Mouse (Mus musculus) forebrain, embryonic 16.5 days (tissue): ENCODE data around the gene Ptpn7. TPM values are rescaled to one million over a fixed set of nuclear protein-coding genes. Genes with fewer than 3 reads are reported as not detected.

ENCODE experiments used
- ATAC-seq: fragments of 200-750 bp; cut with Nextera tagmentation; 2 replicates; pipeline ENCODE4 v1.8.0; 2017; ENCODE audit warnings: mild to moderate bottlenecking, moderate library complexity
- H3K27ac ChIP-seq: fragments of 300-500 bp; sonication (generic); 2 replicates; pipeline ENCODE4 v1.5.1; 2014; ENCODE audit warnings: low read length, control low read depth
- H3K27me3 ChIP-seq: fragments of 300-500 bp; sonication (generic); replicated peaks from 2 replicates; pipeline ENCODE4 v1.6.1; 2014; ENCODE audit warnings: low read length; ENCODE audit not compliant: control insufficient read depth, insufficient read depth
- H3K36me3 ChIP-seq: fragments of 300-500 bp; sonication (generic); 2 replicates; pipeline ENCODE4 v1.6.1; 2014; ENCODE audit not compliant: control insufficient read depth, insufficient read depth
- H3K4me1 ChIP-seq: fragments of 300-500 bp; sonication (generic); replicated peaks from 2 replicates; pipeline ENCODE4 v1.6.1; 2014; ENCODE audit warnings: low read length; ENCODE audit not compliant: control insufficient read depth, insufficient read depth
- H3K4me2 ChIP-seq: fragments of 300-500 bp; sonication (generic); 2 replicates; pipeline ENCODE4 v1.6.1; 2014; ENCODE audit warnings: mild to moderate bottlenecking, low read length, control low read depth
- H3K4me3 ChIP-seq: fragments of 300-500 bp; sonication (generic); replicated peaks from 2 replicates; pipeline ENCODE4 v1.5.1; 2014; ENCODE audit warnings: mild to moderate bottlenecking, low read length, control low read depth
- H3K9ac ChIP-seq: fragments of 300-500 bp; sonication (generic); replicated peaks from 2 replicates; pipeline ENCODE4 v1.6.1; 2014; ENCODE audit warnings: low read depth, low read length, control low read depth
- H3K9me3 ChIP-seq: fragments of 300-500 bp; sonication (generic); 2 replicates; pipeline ENCODE4 v1.6.1; 2016; ENCODE audit warnings: low read length; ENCODE audit not compliant: control insufficient read depth
- WGBS: fragments of 180-500 bp; shearing (Covaris S2); extraction: QIAGEN DNeasy Blood & Tissue Kit; methylation state at CpG from one replicate; pipeline ENCODE4 v1.1.7; 2014; 5-methylcytosine and 5-hydroxymethylcytosine counted together
- polyA plus RNA-seq: library from polyadenylated mRNA; unstranded; fragments of >200 nt; fragmentation: Nextera tagmentation; extraction: Ambion mirVana; gene quantifications from 2 replicates; pipeline ENCODE4 v1.2.1, GENCODE M21; 2015

The Ptpn7 gene
- polyA plus RNA-seq, 1 experiment from 2014 or later = 0.27 TPM

DNA sequence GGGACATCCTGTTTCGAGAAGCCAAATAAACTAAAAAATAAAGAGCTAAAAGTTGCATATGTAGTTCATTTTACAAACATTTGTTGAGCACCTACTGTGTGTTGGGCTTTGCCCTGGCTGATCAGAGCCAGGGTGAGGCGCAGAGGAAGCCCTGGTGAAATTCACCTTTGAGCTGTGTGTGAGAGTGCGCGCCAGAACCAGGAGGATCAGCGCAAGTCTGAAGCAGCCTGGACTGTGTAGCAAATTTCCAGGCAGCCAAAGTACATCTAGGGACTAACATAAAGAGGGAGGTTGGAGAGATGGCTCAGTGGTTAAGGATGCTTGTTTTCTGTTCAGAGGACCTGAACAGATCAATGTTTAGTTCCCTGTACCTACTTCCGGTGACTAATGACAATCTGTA lies 40.8 kb downstream of the Ptpn7 start:
- Histone ChIP-seq H3K36me3 (no peaks in the 10 kb centered on the region), H3K9me3 (no peaks in the 10 kb centered on the region), H3K4me3 (no peak overlapping the region), H3K4me1 (peaks cover 4% of the 10 kb centered on the region; the same call in 1 of the 2 replicates), H3K27ac (no peak overlapping the region), H3K4me2 (no peak overlapping the region), H3K27me3 (no peaks in the 10 kb centered on the region), H3K9ac (no peak overlapping the region)
- ATAC-seq = no peak
- WGBS = 93% methylated on average over 6 of the region's 6 CpGs

DNA sequence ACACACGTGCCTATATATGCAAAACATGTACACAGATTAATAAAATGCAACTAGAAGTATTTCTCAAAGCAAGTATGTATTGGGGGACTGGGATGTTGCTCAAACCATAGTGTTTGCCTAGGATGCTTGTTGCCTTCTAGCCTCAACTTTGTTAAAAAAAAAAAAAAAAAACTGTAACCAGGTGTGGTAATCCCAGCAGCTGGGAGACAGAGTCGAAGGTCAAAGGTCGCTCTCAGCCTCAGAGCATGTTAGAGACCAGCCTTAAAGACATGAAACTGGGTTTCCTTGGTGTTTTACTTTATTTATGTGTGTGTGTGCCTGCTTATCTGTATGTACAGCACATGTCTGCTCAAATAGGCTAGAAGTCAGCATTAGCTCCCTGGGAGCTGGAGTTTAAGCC lies 42.7 kb downstream of the Ptpn7 start:
- Histone ChIP-seq H3K4me1 (no peaks in the 10 kb centered on the region), H3K27me3 (no peaks in the 10 kb centered on the region), H3K9ac (no peak overlapping the region), H3K4me3 (no peak overlapping the region), H3K27ac (no peak overlapping the region), H3K9me3 (no peaks in the 10 kb centered on the region), H3K4me2 (no peak overlapping the region), H3K36me3 (no peaks in the 10 kb centered on the region)
- WGBS = 75% methylated on average over 3 of the region's 3 CpGs
- no peak for ATAC-seq

DNA sequence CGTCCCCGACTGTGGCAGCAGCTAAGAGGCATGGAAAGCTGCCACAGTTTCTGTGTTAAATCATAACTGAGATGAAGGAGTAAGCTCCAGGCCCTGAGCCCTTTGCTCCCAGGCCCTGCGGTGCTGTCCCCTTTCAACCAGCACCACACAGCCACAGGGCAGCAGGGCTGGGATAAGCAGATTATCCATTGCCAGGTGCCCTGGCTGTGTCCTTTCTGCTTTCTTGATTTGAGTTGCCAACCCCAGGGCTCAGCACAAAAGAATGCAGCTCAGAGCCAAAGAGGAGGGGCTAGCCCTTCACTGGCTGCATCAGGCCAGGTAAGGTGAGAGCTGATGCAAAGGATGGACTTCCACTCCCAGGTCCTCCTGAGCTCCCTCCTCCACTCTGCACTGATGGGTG lies 45.2 kb downstream of the Ptpn7 start:
- 86% methylated on average over 3 of the region's 3 CpGs for WGBS
- H3K9me3 ChIP-seq = no peaks in the 10 kb centered on the region
- H3K4me2 ChIP-seq = no peak overlapping the region
- no peak overlapping the region for H3K9ac ChIP-seq
- no peak overlapping the region for H3K27ac ChIP-seq
- no peaks in the 10 kb centered on the region for H3K27me3 ChIP-seq
- H3K4me3 ChIP-seq = no peak overlapping the region
- no peak for ATAC-seq
- no peaks in the 10 kb centered on the region for H3K36me3 ChIP-seq
- H3K4me1 ChIP-seq = peaks cover 3% of the 10 kb centered on the region; the same call in 1 of the 2 replicates

DNA sequence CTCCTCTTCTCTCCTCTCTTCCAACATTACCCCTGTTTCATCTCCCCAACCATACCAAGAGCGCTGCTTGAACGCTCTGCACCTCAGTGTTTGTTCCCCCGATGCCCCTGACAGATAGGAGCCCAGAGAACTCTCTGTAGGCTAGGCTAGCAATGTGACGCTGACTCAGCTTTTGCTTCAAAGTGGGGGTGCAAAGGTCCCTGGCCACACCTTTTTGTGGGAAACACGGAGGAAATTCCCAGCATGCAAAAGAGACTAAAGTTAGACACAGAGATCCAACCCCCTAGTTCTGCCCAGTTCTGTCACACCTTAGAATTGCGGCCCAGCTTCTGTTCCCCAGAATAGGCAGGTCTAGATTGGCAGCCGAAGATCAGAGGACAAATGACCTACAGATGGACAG lies 46.4 kb downstream of the Ptpn7 start:
- Histone ChIP-seq H3K9ac (no peak overlapping the region), H3K4me2 (no peak overlapping the region), H3K27me3 (no peaks in the 10 kb centered on the region), H3K4me1 (peaks cover 3% of the 10 kb centered on the region; the same call in 1 of the 2 replicates), H3K9me3 (no peaks in the 10 kb centered on the region), H3K36me3 (no peaks in the 10 kb centered on the region), H3K4me3 (no peak overlapping the region), H3K27ac (no peak overlapping the region)
- WGBS = 89% methylated on average over 7 of the region's 7 CpGs
- ATAC-seq = no peak

DNA sequence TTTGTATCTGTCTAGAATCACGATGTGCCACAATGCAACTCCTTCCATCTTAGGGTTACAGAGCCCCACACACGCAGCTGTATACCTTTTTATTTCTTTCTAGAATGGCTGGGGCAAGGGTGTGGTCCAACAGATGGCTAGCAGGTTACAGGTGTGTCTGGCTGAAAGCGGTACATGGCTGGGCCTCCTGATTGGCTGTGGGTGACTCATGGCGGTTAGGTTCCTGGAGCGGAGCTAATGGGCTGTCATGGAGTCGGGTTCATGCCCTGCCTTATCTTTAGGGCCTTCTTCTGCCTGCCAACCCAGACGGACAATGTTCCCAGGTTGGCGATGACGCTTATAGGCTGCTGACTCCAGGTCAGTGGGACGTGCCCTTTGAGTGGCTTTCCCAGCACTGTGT lies 48.3 kb downstream of the Ptpn7 start:
- ATAC-seq = no peak

DNA sequence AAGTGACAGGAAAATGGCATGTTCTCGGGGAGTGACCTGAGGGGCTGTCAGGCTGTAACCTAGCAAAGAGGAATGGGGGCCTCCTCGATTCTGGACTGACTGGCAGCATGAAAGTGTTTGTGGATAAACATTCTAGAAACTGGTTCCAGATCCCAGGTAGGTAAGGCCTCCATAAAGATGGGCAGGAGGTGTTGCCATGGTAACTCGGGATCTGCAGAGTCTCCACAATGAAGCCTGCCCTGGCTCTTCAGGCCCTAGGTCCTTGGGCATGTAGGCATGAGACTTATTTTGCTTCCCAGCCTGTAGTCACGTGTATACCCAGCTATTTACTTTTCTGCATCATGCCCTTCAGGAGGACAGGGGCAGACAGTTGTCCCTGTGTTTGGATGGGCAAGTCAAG lies 48.8 kb downstream of the Ptpn7 start:
- Histone ChIP-seq H3K4me3 (no peak overlapping the region), H3K9me3 (no peaks in the 10 kb centered on the region), H3K27ac (no peak overlapping the region), H3K4me1 (peaks cover 3% of the 10 kb centered on the region; the same call in 1 of the 2 replicates), H3K27me3 (no peaks in the 10 kb centered on the region), H3K4me2 (no peak overlapping the region), H3K9ac (no peak overlapping the region), H3K36me3 (no peaks in the 10 kb centered on the region)
- 75% methylated on average over 4 of the region's 4 CpGs for WGBS
- no peak for ATAC-seq

More for the DNA sequence above, 48.3 kb downstream of the Ptpn7 start:
- no peaks in the 10 kb centered on the region for H3K27me3 ChIP-seq
- no peaks in the 10 kb centered on the region for H3K9me3 ChIP-seq
- H3K4me3 ChIP-seq = no peak overlapping the region
- WGBS = 94% methylated on average over 10 of the region's 10 CpGs
- no peak overlapping the region for H3K27ac ChIP-seq
- no peak overlapping the region for H3K9ac ChIP-seq
- H3K4me1 ChIP-seq = peaks cover 3% of the 10 kb centered on the region; the same call in 1 of the 2 replicates
- no peaks in the 10 kb centered on the region for H3K36me3 ChIP-seq
- no peak overlapping the region for H3K4me2 ChIP-seq

DNA sequence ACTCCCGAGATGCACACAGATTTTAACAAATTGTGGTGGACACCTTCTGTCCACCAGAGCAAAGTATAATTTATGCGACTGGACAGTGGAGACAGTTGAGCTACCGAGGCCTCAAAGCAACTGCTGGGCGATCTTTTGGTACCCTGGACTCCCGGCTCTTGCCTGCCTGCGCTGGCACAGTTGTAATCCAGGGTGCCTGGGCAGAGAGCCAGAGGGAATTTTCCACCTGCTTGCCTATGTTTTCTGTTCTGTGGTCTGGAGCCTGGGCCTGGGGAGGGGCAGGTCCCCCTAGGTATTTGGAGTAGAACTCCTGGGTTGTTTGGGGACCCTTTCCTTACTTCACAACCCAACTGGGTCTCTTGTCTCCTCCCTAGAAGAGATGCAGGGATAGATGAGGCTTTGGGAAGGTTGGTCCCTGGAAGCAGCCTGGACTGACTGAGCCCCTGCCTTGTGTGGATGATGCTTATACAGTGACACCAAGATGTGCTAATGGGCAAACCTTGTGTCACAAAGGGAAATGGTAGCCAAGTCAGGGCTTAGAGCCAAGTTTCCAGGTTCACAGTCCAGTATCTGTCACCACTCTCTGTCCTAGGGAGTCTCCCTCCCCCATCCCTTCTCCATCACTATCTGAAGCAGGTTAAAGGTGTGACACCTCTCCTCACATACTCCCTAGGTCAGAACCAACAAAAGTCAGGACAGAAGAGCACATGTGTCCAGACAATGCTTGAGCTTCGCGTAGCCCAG lies 49.6 kb downstream of the Ptpn7 start:
- WGBS = 66% methylated on average over 8 of the region's 8 CpGs
- no peak overlapping the region for H3K4me3 ChIP-seq
- H3K36me3 ChIP-seq = no peaks in the 10 kb centered on the region
- no peak overlapping the region for H3K9ac ChIP-seq
- no peaks in the 10 kb centered on the region for H3K27me3 ChIP-seq
- H3K27ac ChIP-seq = no peak overlapping the region
- peaks cover 3% of the 10 kb centered on the region; the same call in 1 of the 2 replicates for H3K4me1 ChIP-seq
- no peaks in the 10 kb centered on the region for H3K9me3 ChIP-seq
- no peak for ATAC-seq
- H3K4me2 ChIP-seq = no peak overlapping the region

DNA sequence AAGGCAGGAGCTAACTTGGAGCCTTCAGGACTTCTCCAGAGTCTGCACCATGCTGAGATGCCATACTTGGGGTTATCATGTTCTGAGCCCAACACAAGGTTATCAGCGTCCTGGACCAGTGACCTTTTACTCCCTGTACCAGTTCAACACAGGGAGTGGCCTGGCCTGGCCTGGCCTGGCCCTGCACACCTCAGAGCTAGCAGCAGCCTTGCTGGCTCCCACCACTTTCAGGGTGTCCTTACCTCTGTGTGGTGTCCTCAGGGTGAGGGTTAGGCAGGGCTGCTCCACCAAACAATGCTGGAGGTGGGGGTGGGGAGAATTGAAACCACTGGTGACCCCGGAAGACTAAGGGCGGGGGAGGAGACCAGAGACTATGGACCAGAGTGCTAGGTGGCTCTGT lies 50.5 kb downstream of the Ptpn7 start:
- no peak overlapping the region for H3K4me2 ChIP-seq
- no peak overlapping the region for H3K4me3 ChIP-seq
- H3K4me1 ChIP-seq = peaks cover 3% of the 10 kb centered on the region; the same call in 1 of the 2 replicates
- no peak overlapping the region for H3K27ac ChIP-seq
- no peaks in the 10 kb centered on the region for H3K27me3 ChIP-seq
- 66% methylated on average over 3 of the region's 3 CpGs for WGBS
- no peak for ATAC-seq
- H3K9ac ChIP-seq = no peak overlapping the region
- no peaks in the 10 kb centered on the region for H3K36me3 ChIP-seq
- no peaks in the 10 kb centered on the region for H3K9me3 ChIP-seq

DNA sequence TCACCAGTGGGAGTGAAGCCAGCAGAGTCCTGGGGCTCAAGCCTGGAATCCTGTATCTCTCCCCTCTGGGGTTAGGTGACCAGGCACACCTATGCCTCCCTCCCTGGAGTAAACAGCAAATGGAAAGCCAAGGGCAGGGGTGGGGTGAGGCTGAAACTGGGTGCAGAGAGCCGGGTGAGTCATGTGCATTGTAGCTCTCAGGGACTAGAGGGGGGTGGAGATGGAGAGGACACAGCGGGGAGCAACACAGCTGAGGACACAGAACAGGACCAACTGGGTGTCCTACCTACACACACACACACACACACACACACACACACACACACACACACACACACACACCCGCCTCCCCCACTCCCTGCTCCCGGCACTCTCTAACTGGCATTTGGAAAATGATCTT lies 50.9 kb downstream of the Ptpn7 start:
- no peak overlapping the region for H3K27ac ChIP-seq
- peaks cover 3% of the 10 kb centered on the region; the same call in 1 of the 2 replicates for H3K4me1 ChIP-seq
- H3K9me3 ChIP-seq = no peaks in the 10 kb centered on the region
- no peaks in the 10 kb centered on the region for H3K36me3 ChIP-seq
- no peak for ATAC-seq
- H3K4me2 ChIP-seq = no peak overlapping the region
- no peak overlapping the region for H3K4me3 ChIP-seq
- H3K27me3 ChIP-seq = no peaks in the 10 kb centered on the region
- WGBS = 72% methylated on average over 4 of the region's 4 CpGs
- no peak overlapping the region for H3K9ac ChIP-seq
